Mouse (Mus musculus) cortical plate, adult 2 months (tissue): ENCODE data around the gene Angptl1.

Source experiments
- CTCF ChIP-seq: fragments of 200-500 bp; IDR thresholded peaks from 2 replicates; pipeline ENCODE4 v1.5.1; 2011; ENCODE audit warnings: mild to moderate bottlenecking, control low read depth, low read length; ENCODE audit not compliant: insufficient read depth; ENCODE audit errors: extremely low read depth
- POLR2A ChIP-seq: fragments of 200-500 bp; IDR thresholded peaks from 2 replicates; pipeline ENCODE4 v1.6.1; 2011; ENCODE audit warnings: mild to moderate bottlenecking, low read length, control low read depth; ENCODE audit not compliant: insufficient read depth; ENCODE audit errors: extremely low read depth

DNA sequence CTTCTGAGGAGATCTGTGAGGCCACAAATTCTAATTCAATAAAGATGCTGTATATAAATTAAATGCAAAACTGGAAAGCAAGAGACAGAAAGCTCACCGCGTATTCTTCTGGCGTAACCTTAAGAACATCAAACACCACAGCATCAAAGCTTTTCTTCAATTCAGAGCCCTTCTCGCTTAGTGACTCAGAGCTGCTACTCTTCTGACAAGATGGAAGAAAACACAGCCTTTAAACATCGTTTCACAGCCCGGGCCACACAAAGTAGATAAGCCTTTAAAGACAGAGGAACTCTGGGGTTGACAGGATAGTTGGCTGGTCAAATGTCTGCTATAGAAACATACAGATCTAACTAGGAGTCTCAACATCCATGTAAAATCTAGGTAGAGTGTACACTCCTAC is 63.3 kb downstream of the Angptl1 start:
- TF ChIP-seq CTCF (no peak), POLR2A (no peak)
